Mouse (Mus musculus): ENCODE data around the gene 1700028J19Rik. TPM values are rescaled to one million over a fixed set of nuclear protein-coding genes. Genes with fewer than 3 reads are reported as not detected.
"Not testable (repeated sequence)": the region's sequence is repeated elsewhere in the genome, so short reads cannot be mapped to it uniquely, and the experiment has no call there.

The 1700028J19Rik gene
- polyA plus RNA-seq, 1 experiment from 2014 or later, result 1.0 TPM

GRCm38 (mm10) chr7:44186516-44186915 lies 60.0 kb downstream of the 1700028J19Rik start:
- not testable (repeated sequence) for H3K4me1 ChIP-seq (ENCODE audit: insufficient read depth, low read depth, low read length); H3K9ac ChIP-seq (replicated peaks; ENCODE audit: low read depth); H3K36me3 ChIP-seq (ENCODE audit: insufficient read depth, low read length); H3K4me2 ChIP-seq (replicated peaks; ENCODE audit: low read depth, low read length); H3K27me3 ChIP-seq (replicated peaks; ENCODE audit: insufficient read depth, low read length); H3K4me3 ChIP-seq (ENCODE audit: low read depth, low read length); ATAC-seq; H3K27ac ChIP-seq (ENCODE audit: low read length); H3K9me3 ChIP-seq (ENCODE audit: low read length); DNase-seq (ENCODE audit: low spot score)
- WGBS, result 56% methylated on average over 8 of the region's 8 CpGs

Other genes with a start within 250 kb of the 1700028J19Rik start
- gene Klk1b26, start 234.5 kb downstream of the 1700028J19Rik start, polyA plus RNA-seq (2015; fragmentation: Nextera tagmentation; extraction: Ambion mirVana), result not detected in 2 replicates
- not detected in 2 replicates for gene Klk1b27, start 194.4 kb downstream of the 1700028J19Rik start, polyA plus RNA-seq (2015; fragmentation: Nextera tagmentation; extraction: Ambion mirVana)
- not detected in 2 replicates for gene Klk1b21, start 144.4 kb downstream of the 1700028J19Rik start, polyA plus RNA-seq (2015; fragmentation: Nextera tagmentation; extraction: Ambion mirVana)
- gene Klk1b22, start 134.0 kb downstream of the 1700028J19Rik start, polyA plus RNA-seq (2015; fragmentation: Nextera tagmentation; extraction: Ambion mirVana), result not detected in 2 replicates
- not detected in 2 replicates for gene Klk1b16, start 109.9 kb downstream of the 1700028J19Rik start, polyA plus RNA-seq (2015; fragmentation: Nextera tagmentation; extraction: Ambion mirVana)
- not detected in 2 replicates for gene Klk1b24, start 58.5 kb downstream of the 1700028J19Rik start, polyA plus RNA-seq (2015; fragmentation: Nextera tagmentation; extraction: Ambion mirVana)
- gene Klk1b3, start 48.5 kb downstream of the 1700028J19Rik start, polyA plus RNA-seq (2015; fragmentation: Nextera tagmentation; extraction: Ambion mirVana), result not detected in 2 replicates
- not detected in 2 replicates for gene Klk1b4, start 39.3 kb downstream of the 1700028J19Rik start, polyA plus RNA-seq (2015; fragmentation: Nextera tagmentation; extraction: Ambion mirVana)
- gene Klk1b5, start 30.8 kb downstream of the 1700028J19Rik start, polyA plus RNA-seq (2015; fragmentation: Nextera tagmentation; extraction: Ambion mirVana), result not detected in 2 replicates
- gene Klk1, start 21.3 kb downstream of the 1700028J19Rik start, polyA plus RNA-seq (2015; fragmentation: Nextera tagmentation; extraction: Ambion mirVana), result not detected in 2 replicates
- not detected in 2 replicates for gene Gm36864, start 10.5 kb downstream of the 1700028J19Rik start, polyA plus RNA-seq (2015; fragmentation: Nextera tagmentation; extraction: Ambion mirVana)
- gene 2410002F23Rik, start within 50 bp of the 1700028J19Rik start, polyA plus RNA-seq (2015; fragmentation: Nextera tagmentation; extraction: Ambion mirVana), result 45.2 and 51.3 TPM in 2 replicates
- not detected in 2 replicates for gene Acp4, start 10.7 kb upstream of the 1700028J19Rik start, polyA plus RNA-seq (2015; fragmentation: Nextera tagmentation; extraction: Ambion mirVana)
- not detected in 2 replicates for gene Gm15517, start 14.8 kb upstream of the 1700028J19Rik start, polyA plus RNA-seq (2015; fragmentation: Nextera tagmentation; extraction: Ambion mirVana)
- 2.1 and 2.5 TPM in 2 replicates for gene Clec11a, start 60.2 kb upstream of the 1700028J19Rik start, polyA plus RNA-seq (2015; fragmentation: Nextera tagmentation; extraction: Ambion mirVana)
- gene Shank1, start 63.6 kb upstream of the 1700028J19Rik start, polyA plus RNA-seq (2015; fragmentation: Nextera tagmentation; extraction: Ambion mirVana), result 0.23 and 0.27 TPM in 2 replicates
- 0.85 and 1.4 TPM in 2 replicates for gene Syt3, start 137.4 kb upstream of the 1700028J19Rik start, polyA plus RNA-seq (2015; fragmentation: Nextera tagmentation; extraction: Ambion mirVana)
- 0.87 and 1.2 TPM in 2 replicates for gene 1700008O03Rik, start 139.1 kb upstream of the 1700028J19Rik start, polyA plus RNA-seq (2015; fragmentation: Nextera tagmentation; extraction: Ambion mirVana)
- gene Lrrc4b, start 182.3 kb upstream of the 1700028J19Rik start, polyA plus RNA-seq (2015; fragmentation: Nextera tagmentation; extraction: Ambion mirVana), result 0.51 and 0.76 TPM in 2 replicates
- not detected in 2 replicates for gene Aspdh, start 218.7 kb upstream of the 1700028J19Rik start, polyA plus RNA-seq (2015; fragmentation: Nextera tagmentation; extraction: Ambion mirVana)
- gene Josd2, start 221.3 kb upstream of the 1700028J19Rik start, polyA plus RNA-seq (2015; fragmentation: Nextera tagmentation; extraction: Ambion mirVana), result 93.7 and 110 TPM in 2 replicates
- 59.3 and 69.2 TPM in 2 replicates for gene Emc10, start 249.8 kb upstream of the 1700028J19Rik start, polyA plus RNA-seq (2015; fragmentation: Nextera tagmentation; extraction: Ambion mirVana)
- 11.4 and 12.0 TPM in 2 replicates for gene Fam71e1, start 249.9 kb upstream of the 1700028J19Rik start, polyA plus RNA-seq (2015; fragmentation: Nextera tagmentation; extraction: Ambion mirVana)